Mouse (Mus musculus) lung, postnatal 0 days (tissue): Measurements from ENCODE around the gene Cyp2j8. TPM values are rescaled to one million over a fixed set of nuclear protein-coding genes. Genes with fewer than 3 reads are reported as not detected.
A peak's percentile ranks its signal among the peaks of the same experiment; 100 is the strongest.
"Not testable (repeated sequence)": the region's sequence is repeated elsewhere in the genome, so short reads cannot be mapped to it uniquely, and the experiment has no call there.

Source experiments
- ATAC-seq: fragments of 200-750 bp; cut with Nextera tagmentation; 2 replicates; pipeline ENCODE4 v1.8.0; 2017; ENCODE audit warnings: moderate library complexity
- DNase-seq: peaks from one replicate; pipeline ENCODE4 v3.0.0-alpha.2; 2016; ENCODE audit warnings: low spot score
- H3K27ac ChIP-seq: fragments of 300-500 bp; sonication (generic); 2 replicates; pipeline ENCODE4 v1.5.1; 2014; ENCODE audit warnings: antibody characterized with exemption, mild to moderate bottlenecking, low read length, mixed read lengths
- H3K27me3 ChIP-seq: fragments of 300-500 bp; sonication (generic); replicated peaks from 2 replicates; pipeline ENCODE4 v1.6.1; 2014; ENCODE audit warnings: low read length, mixed read lengths; ENCODE audit not compliant: insufficient read depth
- H3K36me3 ChIP-seq: fragments of 300-500 bp; sonication (generic); 2 replicates; pipeline ENCODE4 v1.6.1; 2014; ENCODE audit warnings: low read length, mixed read lengths; ENCODE audit not compliant: insufficient read depth
- H3K4me1 ChIP-seq: fragments of 300-500 bp; sonication (generic); 2 replicates; pipeline ENCODE4 v1.6.1; 2014; ENCODE audit warnings: antibody characterized with exemption, low read depth, low read length, mixed read lengths; ENCODE audit not compliant: insufficient read depth
- H3K4me2 ChIP-seq: fragments of 300-500 bp; sonication (generic); replicated peaks from 2 replicates; pipeline ENCODE4 v1.6.1; 2014; ENCODE audit warnings: low read depth, mild to moderate bottlenecking, low read length, moderate library complexity, mixed read lengths
- H3K4me3 ChIP-seq: fragments of 300-500 bp; sonication (generic); 2 replicates; pipeline ENCODE4 v1.5.1; 2014; ENCODE audit warnings: low read depth, low read length
- H3K9ac ChIP-seq: fragments of 300-500 bp; sonication (generic); replicated peaks from 2 replicates; pipeline ENCODE4 v1.6.1; 2014; ENCODE audit warnings: low read depth, mild to moderate bottlenecking
- H3K9me3 ChIP-seq: fragments of 300-500 bp; sonication (generic); 2 replicates; pipeline ENCODE4 v1.6.1; 2016; ENCODE audit warnings: low read length, mixed read lengths
- CTCF ChIP-seq: IDR thresholded peaks from 2 replicates; pipeline ENCODE4 v1.5.1; 2016; ENCODE audit warnings: antibody characterized with exemption, mild to moderate bottlenecking
- EP300 ChIP-seq: IDR thresholded peaks from 2 replicates; pipeline ENCODE4 v1.6.1; 2016; ENCODE audit warnings: antibody characterized with exemption, mild to moderate bottlenecking, control low read depth
- WGBS: fragments of 180-500 bp; shearing (Covaris S2); extraction: QIAGEN DNeasy Blood & Tissue Kit; methylation state at CpG from one replicate; pipeline ENCODE4 v1.1.7; 2014; 5-methylcytosine and 5-hydroxymethylcytosine counted together
- polyA plus RNA-seq: library from polyadenylated mRNA; unstranded; fragments of >200 nt; fragmentation: Nextera tagmentation; extraction: Ambion mirVana; gene quantifications from 2 replicates; pipeline ENCODE4 v1.2.1, GENCODE M21; 2015

Cyp2j8 gene
- polyA plus RNA-seq, 1 experiment from 2014 or later: not detected

DNA sequence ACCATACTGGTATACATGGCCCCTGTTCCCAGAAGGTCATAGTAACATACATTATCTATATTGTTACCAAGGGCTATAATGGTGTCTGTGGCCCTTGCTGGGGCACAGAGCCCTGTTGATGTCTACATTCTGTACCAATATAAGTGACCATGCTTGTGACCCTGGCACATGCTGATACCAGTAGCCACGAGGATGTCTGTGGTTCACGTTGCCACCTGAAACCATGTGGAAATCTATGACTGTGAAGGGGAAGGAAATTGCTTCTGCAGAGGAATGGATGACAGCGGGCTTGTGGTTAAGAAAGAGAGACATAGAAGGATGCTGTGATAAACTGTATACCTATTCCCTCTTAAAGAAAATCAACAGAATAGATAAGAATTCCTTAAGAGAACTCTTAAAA is 2.9 kb upstream of the Cyp2j8 start:
- TF ChIP-seq EP300: no peak
- no peak for TF ChIP-seq CTCF
- no peak overlapping the region for H3K27ac ChIP-seq
- no peak overlapping the region for H3K4me3 ChIP-seq
- H3K36me3 ChIP-seq: no peaks in the 10 kb centered on the region
- ATAC-seq: no peak
- no peaks in the 10 kb centered on the region for H3K27me3 ChIP-seq
- 80% methylated on average over 3 of the region's 3 CpGs for WGBS
- no peak for DNase-seq
- H3K4me2 ChIP-seq: no peak overlapping the region
- H3K4me1 ChIP-seq: no peaks in the 10 kb centered on the region
- no peaks in the 10 kb centered on the region for H3K9me3 ChIP-seq
- no peak overlapping the region for H3K9ac ChIP-seq

DNA sequence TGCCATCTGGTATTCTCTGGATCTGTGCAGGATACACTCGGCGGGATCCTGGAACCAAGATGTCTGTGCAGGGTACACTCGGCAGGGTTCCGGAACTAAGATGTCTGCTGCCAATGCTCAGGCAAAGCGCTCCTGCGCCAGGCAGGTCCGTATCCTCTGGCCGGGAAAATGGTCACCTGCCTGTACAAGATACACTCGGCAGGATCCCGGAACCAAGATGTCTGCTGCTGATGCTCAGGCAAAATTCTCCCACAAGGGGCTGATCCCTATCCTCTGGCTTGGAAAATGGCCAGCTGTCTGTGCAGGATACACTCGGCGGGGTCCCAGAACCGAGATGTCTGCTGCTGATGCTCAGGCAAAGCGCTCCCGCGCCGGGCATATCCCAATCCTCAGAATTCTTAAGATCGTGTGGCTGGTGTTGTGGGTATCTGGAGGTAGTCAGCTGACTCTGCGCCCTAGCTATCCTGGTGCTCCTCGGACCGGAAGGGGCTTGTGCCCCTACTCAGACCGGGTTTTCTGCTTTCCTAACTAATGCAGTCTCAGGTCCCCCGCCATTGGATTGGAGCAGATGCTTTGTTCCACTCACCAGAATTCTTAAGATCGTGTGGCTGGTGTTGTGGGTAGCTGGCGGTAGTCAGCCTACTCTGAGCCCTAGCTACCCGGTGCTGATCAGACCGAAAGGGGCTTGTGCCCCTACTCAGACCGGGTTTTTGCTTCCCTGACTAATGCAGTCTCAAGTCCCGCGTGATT is 43.7 kb downstream of the Cyp2j8 start:
- H3K4me1 ChIP-seq, H3K4me3 ChIP-seq, H3K36me3 ChIP-seq, H3K9me3 ChIP-seq, H3K9ac ChIP-seq, H3K27me3 ChIP-seq, ATAC-seq, H3K4me2 ChIP-seq, H3K27ac ChIP-seq: not testable (repeated sequence)
- peak; percentile 1 for DNase-seq
- 81% methylated on average over 30 of the region's 30 CpGs for WGBS

Other genes with a start within 250 kb of the Cyp2j8 start
- gene Cyp2j11, start 158.7 kb downstream of the Cyp2j8 start, polyA plus RNA-seq: not detected in 2 replicates
- 8.7 and 9.1 TPM in 2 replicates for gene Cyp2j6, start 46.3 kb upstream of the Cyp2j8 start, polyA plus RNA-seq
- 5.7 and 6.6 TPM in 2 replicates for gene Cyp2j9, start 84.2 kb upstream of the Cyp2j8 start, polyA plus RNA-seq
- gene Cyp2j5, start 156.8 kb upstream of the Cyp2j8 start, polyA plus RNA-seq: not detected in 2 replicates